Mouse (Mus musculus): ENCODE measurements around the gene Slc9a9. TPM values are rescaled to one million over a fixed set of nuclear protein-coding genes. Genes with fewer than 3 reads are reported as not detected.

The Slc9a9 gene
- polyA plus RNA-seq, 1 experiment from 2014 or later: 2.3 TPM

GRCm38 (mm10) chr9:95184453-95184852 lies 514.7 kb downstream of the Slc9a9 start:
- H3K9ac ChIP-seq (replicated peaks): no peak overlapping the region
- ATAC-seq (no peak), DNase-seq (no peak)
- H3K4me3 ChIP-seq (ENCODE audit: low read depth, low read length): no peak overlapping the region
- H3K27ac ChIP-seq (ENCODE audit: low read depth): no peak overlapping the region
- no peaks in the 10 kb centered on the region for H3K9me3 ChIP-seq (ENCODE audit: low read length)
- 74% methylated on average over 5 of the region's 5 CpGs for WGBS (ENCODE audit: insufficient replicate concordance)
- TF ChIP-seq EP300 (IDR thresholded peaks at IDR 0.05; ENCODE audit: low read depth) (0 out of 2 replicates have a peak, but pooled peaks have one; percentile 7), CTCF (IDR thresholded peaks at IDR 0.05; ENCODE audit: low read depth) (no peak)
- H3K4me1 ChIP-seq (ENCODE audit: insufficient read depth): peaks cover 21% of the 10 kb centered on the region
- H3K36me3 ChIP-seq (replicated peaks; ENCODE audit: insufficient read depth, low read length): no peaks in the 10 kb centered on the region
- no peaks in the 10 kb centered on the region for H3K27me3 ChIP-seq (ENCODE audit: insufficient read depth, low read length)
- no peak overlapping the region for H3K4me2 ChIP-seq (ENCODE audit: low read depth, low read length)

GRCm38 (mm10) chr9:95185840-95186239 lies 516.1 kb downstream of the Slc9a9 start:
- DNase-seq (no peak), ATAC-seq (no peak)
- no peak overlapping the region for H3K9ac ChIP-seq (replicated peaks)
- H3K4me3 ChIP-seq (ENCODE audit: low read depth, low read length): no peak overlapping the region
- TF ChIP-seq EP300 (IDR thresholded peaks at IDR 0.05; ENCODE audit: low read depth) (0 out of 2 replicates have a peak, but pooled peaks have one; percentile 29), CTCF (IDR thresholded peaks at IDR 0.05; ENCODE audit: low read depth) (no peak)
- 0 out of 2 replicates have a peak overlapping the region, but pooled peaks have one; percentile 39 for H3K27ac ChIP-seq (ENCODE audit: low read depth)
- no peaks in the 10 kb centered on the region for H3K9me3 ChIP-seq (ENCODE audit: low read length)
- no peaks in the 10 kb centered on the region for H3K36me3 ChIP-seq (replicated peaks; ENCODE audit: insufficient read depth, low read length)
- 64% methylated on average over 3 of the region's 3 CpGs for WGBS (ENCODE audit: insufficient replicate concordance)
- no peak overlapping the region for H3K4me2 ChIP-seq (ENCODE audit: low read depth, low read length)
- H3K27me3 ChIP-seq (ENCODE audit: insufficient read depth, low read length): no peaks in the 10 kb centered on the region
- peaks cover 23% of the 10 kb centered on the region for H3K4me1 ChIP-seq (ENCODE audit: insufficient read depth)

- H3K27ac ChIP-seq (ENCODE audit: low read depth): peak overlapping the region; percentile 39; the same call in 1 of the 2 replicates
- no peak for DNase-seq
Observed at GRCm38 (mm10) chr9:95186386-95187289, 516.9 kb downstream of the Slc9a9 start.

GRCm38 (mm10) chr9:95188362-95189217 lies 518.9 kb downstream of the Slc9a9 start:
- ATAC-seq (peak; percentile 87), DNase-seq (peak; percentile 22)
- peaks cover 23% of the 10 kb centered on the region for H3K4me1 ChIP-seq (ENCODE audit: insufficient read depth)
- H3K27ac ChIP-seq (ENCODE audit: low read depth): peak overlapping the region; percentile 45; the same call in 1 of the 2 replicates
- H3K4me3 ChIP-seq (ENCODE audit: low read depth, low read length): no peak overlapping the region
- TF ChIP-seq EP300 (IDR thresholded peaks at IDR 0.05; ENCODE audit: low read depth): peak; percentile 57
- no peak for TF ChIP-seq CTCF (IDR thresholded peaks at IDR 0.05; ENCODE audit: low read depth)
- no peak overlapping the region for H3K4me2 ChIP-seq (ENCODE audit: low read depth, low read length)
- H3K27me3 ChIP-seq (ENCODE audit: insufficient read depth, low read length): no peaks in the 10 kb centered on the region
- H3K9me3 ChIP-seq (ENCODE audit: low read length): no peaks in the 10 kb centered on the region
- H3K36me3 ChIP-seq (replicated peaks; ENCODE audit: insufficient read depth, low read length): no peaks in the 10 kb centered on the region
- no peak overlapping the region for H3K9ac ChIP-seq (replicated peaks)
- 51% methylated on average over 8 of the region's 8 CpGs for WGBS (ENCODE audit: insufficient replicate concordance)

More at GRCm38 (mm10) chr9:95186386-95187289, 516.9 kb downstream of the Slc9a9 start:
- Histone ChIP-seq H3K4me2 (ENCODE audit: low read depth, low read length) (no peak overlapping the region), H3K4me3 (ENCODE audit: low read depth, low read length) (no peak overlapping the region), H3K36me3 (replicated peaks; ENCODE audit: insufficient read depth, low read length) (no peaks in the 10 kb centered on the region), H3K27me3 (ENCODE audit: insufficient read depth, low read length) (no peaks in the 10 kb centered on the region), H3K4me1 (ENCODE audit: insufficient read depth) (peaks cover 23% of the 10 kb centered on the region), H3K9me3 (ENCODE audit: low read length) (no peaks in the 10 kb centered on the region), H3K9ac (replicated peaks) (no peak overlapping the region)
- TF ChIP-seq CTCF (IDR thresholded peaks at IDR 0.05; ENCODE audit: low read depth): no peak
- TF ChIP-seq EP300 (IDR thresholded peaks at IDR 0.05; ENCODE audit: low read depth): no peak
- 66% methylated on average over 15 of the region's 15 CpGs for WGBS (ENCODE audit: insufficient replicate concordance)
- ATAC-seq: no peak

- Histone ChIP-seq H3K36me3 (replicated peaks; ENCODE audit: insufficient read depth, low read length) (no peaks in the 10 kb centered on the region), H3K9me3 (ENCODE audit: low read length) (no peaks in the 10 kb centered on the region), H3K9ac (replicated peaks) (no peak overlapping the region), H3K27ac (ENCODE audit: low read depth) (0 out of 2 replicates have a peak overlapping the region, but pooled peaks have one; percentile 45), H3K4me2 (ENCODE audit: low read depth, low read length) (no peak overlapping the region), H3K4me3 (ENCODE audit: low read depth, low read length) (no peak overlapping the region), H3K27me3 (ENCODE audit: insufficient read depth, low read length) (no peaks in the 10 kb centered on the region), H3K4me1 (ENCODE audit: insufficient read depth) (peaks cover 27% of the 10 kb centered on the region)
- DNase-seq: no peak
- no peak for TF ChIP-seq CTCF (IDR thresholded peaks at IDR 0.05; ENCODE audit: low read depth)
- TF ChIP-seq EP300 (IDR thresholded peaks at IDR 0.05; ENCODE audit: low read depth): no peak
- no peak; the same call in 1 of the 2 replicates for ATAC-seq
- WGBS (ENCODE audit: insufficient replicate concordance): 61% methylated on average over 4 of the region's 4 CpGs
Observed at GRCm38 (mm10) chr9:95189218-95189605, 519.5 kb downstream of the Slc9a9 start.

- no peak overlapping the region for H3K4me2 ChIP-seq (ENCODE audit: low read depth, low read length)
- H3K36me3 ChIP-seq (replicated peaks; ENCODE audit: insufficient read depth, low read length): no peaks in the 10 kb centered on the region
- DNase-seq: no peak
- TF ChIP-seq CTCF (IDR thresholded peaks at IDR 0.05; ENCODE audit: low read depth) (no peak), EP300 (IDR thresholded peaks at IDR 0.05; ENCODE audit: low read depth) (no peak)
- H3K9me3 ChIP-seq (ENCODE audit: low read length): no peaks in the 10 kb centered on the region
- ATAC-seq: no peak
- H3K27me3 ChIP-seq (ENCODE audit: insufficient read depth, low read length): no peaks in the 10 kb centered on the region
- H3K4me3 ChIP-seq (ENCODE audit: low read depth, low read length): no peak overlapping the region
- no peak overlapping the region for H3K27ac ChIP-seq (ENCODE audit: low read depth)
- WGBS (ENCODE audit: insufficient replicate concordance): 73% methylated on average over 6 of the region's 6 CpGs
- H3K4me1 ChIP-seq (ENCODE audit: insufficient read depth): peaks cover 23% of the 10 kb centered on the region
- H3K9ac ChIP-seq (replicated peaks): no peak overlapping the region
Observed at GRCm38 (mm10) chr9:95191442-95191841, 521.7 kb downstream of the Slc9a9 start.
